Mouse (Mus musculus): ENCODE results near the gene Wdr18. TPM values are rescaled to one million over a fixed set of nuclear protein-coding genes. Genes with fewer than 3 reads are reported as not detected.

The Wdr18 gene
- polyA plus RNA-seq, 1 experiment from 2014 or later: 86.2 TPM

GRCm38 (mm10) chr10:79937775-79938526 lies 22.0 kb upstream of the Wdr18 start:
- H3K27ac ChIP-seq: 0 out of 2 replicates have a peak overlapping the region, but pooled peaks have one; percentile 9
- ATAC-seq (ENCODE audit: insufficient read depth, low FRiP score, low read depth): no peak
- H3K36me3 ChIP-seq: peaks cover 5% of the 10 kb centered on the region; the same call in 1 of the 2 replicates
- H3K9me3 ChIP-seq: no peaks in the 10 kb centered on the region
- peaks cover 40% of the 10 kb centered on the region for H3K4me1 ChIP-seq
- H3K27me3 ChIP-seq (replicated peaks): no peaks in the 10 kb centered on the region
- WGBS: 71% methylated on average over 11 of the region's 11 CpGs
- H3K4me2 ChIP-seq: no peak overlapping the region
- H3K4me3 ChIP-seq (replicated peaks): no peak overlapping the region
- H3K9ac ChIP-seq: no peak overlapping the region

GRCm38 (mm10) chr10:79940749-79941148 lies 19.2 kb upstream of the Wdr18 start:
- 52% methylated on average over 7 of the region's 7 CpGs for WGBS
- no peak for ATAC-seq (ENCODE audit: insufficient read depth, low FRiP score, low read depth)
- H3K9me3 ChIP-seq: no peaks in the 10 kb centered on the region
- no peak overlapping the region for H3K27ac ChIP-seq
- no peaks in the 10 kb centered on the region for H3K27me3 ChIP-seq (replicated peaks)
- no peak overlapping the region for H3K9ac ChIP-seq
- H3K4me1 ChIP-seq: peaks cover 44% of the 10 kb centered on the region
- no peak overlapping the region for H3K4me2 ChIP-seq
- peaks cover 5% of the 10 kb centered on the region; the same call in 1 of the 2 replicates for H3K36me3 ChIP-seq
- H3K4me3 ChIP-seq (replicated peaks): no peak overlapping the region

- no peak overlapping the region for H3K4me2 ChIP-seq
- ATAC-seq (ENCODE audit: insufficient read depth, low FRiP score, low read depth): no peak
- H3K9me3 ChIP-seq: no peaks in the 10 kb centered on the region
- H3K27me3 ChIP-seq (replicated peaks): no peaks in the 10 kb centered on the region
- peaks cover 5% of the 10 kb centered on the region for H3K36me3 ChIP-seq
- peaks cover 42% of the 10 kb centered on the region for H3K4me1 ChIP-seq
- H3K27ac ChIP-seq: peak overlapping the region; percentile 86
- 79% methylated on average over 1 of the region's 1 CpGs for WGBS
- no peak overlapping the region for H3K4me3 ChIP-seq (replicated peaks)
- H3K9ac ChIP-seq: no peak overlapping the region
Observed at GRCm38 (mm10) chr10:79942988-79943387, 17.0 kb upstream of the Wdr18 start.

GRCm38 (mm10) chr10:79943471-79943901 lies 16.5 kb upstream of the Wdr18 start:
- H3K9me3 ChIP-seq: no peaks in the 10 kb centered on the region
- peak; percentile 66 for ATAC-seq (ENCODE audit: insufficient read depth, low FRiP score, low read depth)
- 58% methylated on average over 9 of the region's 9 CpGs for WGBS
- peaks cover 5% of the 10 kb centered on the region for H3K36me3 ChIP-seq
- peak overlapping the region; percentile 86 for H3K27ac ChIP-seq
- H3K4me1 ChIP-seq: peaks cover 42% of the 10 kb centered on the region
- 0 out of 2 replicates have a peak overlapping the region, but pooled peaks have one; percentile 19 for H3K4me2 ChIP-seq
- H3K4me3 ChIP-seq (replicated peaks): no peak overlapping the region
- no peaks in the 10 kb centered on the region for H3K27me3 ChIP-seq (replicated peaks)
- H3K9ac ChIP-seq: no peak overlapping the region

- ATAC-seq (ENCODE audit: insufficient read depth, low FRiP score, low read depth): peak; percentile 71
Observed at GRCm38 (mm10) chr10:79945507-79946234, 14.3 kb upstream of the Wdr18 start.

GRCm38 (mm10) chr10:79946752-79947322 lies 13.1 kb upstream of the Wdr18 start:
- 21% methylated on average over 7 of the region's 7 CpGs for WGBS
- ATAC-seq (ENCODE audit: insufficient read depth, low FRiP score, low read depth): peak; percentile 41
- Histone ChIP-seq H3K4me1 (peaks cover 42% of the 10 kb centered on the region), H3K4me2 (peak overlapping the region; percentile 40), H3K9ac (peak overlapping the region; percentile 4; the same call in 1 of the 2 replicates), H3K9me3 (no peaks in the 10 kb centered on the region), H3K4me3 (replicated peaks) (peak overlapping the region; percentile 16), H3K27me3 (replicated peaks) (no peaks in the 10 kb centered on the region), H3K36me3 (peaks cover 34% of the 10 kb centered on the region), H3K27ac (peak overlapping the region; percentile 86)

More at GRCm38 (mm10) chr10:79945507-79946234, 14.3 kb upstream of the Wdr18 start:
- 31% methylated on average over 16 of the region's 16 CpGs for WGBS
- H3K4me1 ChIP-seq: peaks cover 42% of the 10 kb centered on the region
- peaks cover 26% of the 10 kb centered on the region for H3K36me3 ChIP-seq
- H3K9me3 ChIP-seq: no peaks in the 10 kb centered on the region
- H3K4me3 ChIP-seq (replicated peaks): 0 out of 2 replicates have a peak overlapping the region, but pooled peaks have one; percentile 3
- no peaks in the 10 kb centered on the region for H3K27me3 ChIP-seq (replicated peaks)
- H3K4me2 ChIP-seq: peak overlapping the region; percentile 40
- H3K27ac ChIP-seq: peak overlapping the region; percentile 86
- H3K9ac ChIP-seq: no peak overlapping the region

- peaks cover 42% of the 10 kb centered on the region for H3K4me1 ChIP-seq
- H3K4me2 ChIP-seq: peak overlapping the region; percentile 40; the same call in 1 of the 2 replicates
- H3K27ac ChIP-seq: peak overlapping the region; percentile 86; the same call in 1 of the 2 replicates
- H3K4me3 ChIP-seq (replicated peaks): no peak overlapping the region
- no peak for ATAC-seq (ENCODE audit: insufficient read depth, low FRiP score, low read depth)
- H3K27me3 ChIP-seq (replicated peaks): no peaks in the 10 kb centered on the region
- H3K9ac ChIP-seq: no peak overlapping the region
- H3K36me3 ChIP-seq: peaks cover 31% of the 10 kb centered on the region
- H3K9me3 ChIP-seq: no peaks in the 10 kb centered on the region
- 50% methylated on average over 6 of the region's 6 CpGs for WGBS
Observed at GRCm38 (mm10) chr10:79947502-79947901, 12.4 kb upstream of the Wdr18 start.

- ATAC-seq (ENCODE audit: insufficient read depth, low FRiP score, low read depth): no peak
Observed at GRCm38 (mm10) chr10:79949873-79950272, 10.1 kb upstream of the Wdr18 start.

GRCm38 (mm10) chr10:79950661-79951060 lies 9.3 kb upstream of the Wdr18 start:
- WGBS: 84% methylated on average over 18 of the region's 18 CpGs
- no peaks in the 10 kb centered on the region for H3K9me3 ChIP-seq
- no peak overlapping the region for H3K4me3 ChIP-seq (replicated peaks)
- H3K27ac ChIP-seq: no peak overlapping the region
- no peak overlapping the region for H3K4me2 ChIP-seq
- no peak overlapping the region for H3K9ac ChIP-seq
- no peaks in the 10 kb centered on the region for H3K27me3 ChIP-seq (replicated peaks)
- H3K4me1 ChIP-seq: peaks cover 20% of the 10 kb centered on the region
- H3K36me3 ChIP-seq: peaks cover 37% of the 10 kb centered on the region
- no peak for ATAC-seq (ENCODE audit: insufficient read depth, low FRiP score, low read depth)

More at GRCm38 (mm10) chr10:79949873-79950272, 10.1 kb upstream of the Wdr18 start:
- no peak overlapping the region for H3K9ac ChIP-seq
- peaks cover 37% of the 10 kb centered on the region for H3K36me3 ChIP-seq
- no peak overlapping the region for H3K27ac ChIP-seq
- H3K4me1 ChIP-seq: peaks cover 28% of the 10 kb centered on the region
- 72% methylated on average over 4 of the region's 4 CpGs for WGBS
- H3K9me3 ChIP-seq: no peaks in the 10 kb centered on the region
- no peak overlapping the region for H3K4me3 ChIP-seq (replicated peaks)
- H3K4me2 ChIP-seq: no peak overlapping the region
- no peaks in the 10 kb centered on the region for H3K27me3 ChIP-seq (replicated peaks)

GRCm38 (mm10) chr10:79953946-79954345 lies 6.0 kb upstream of the Wdr18 start:
- Histone ChIP-seq H3K36me3 (peaks cover 32% of the 10 kb centered on the region), H3K27me3 (replicated peaks) (no peaks in the 10 kb centered on the region), H3K4me1 (peaks cover 5% of the 10 kb centered on the region; the same call in 1 of the 2 replicates), H3K4me2 (no peak overlapping the region), H3K9ac (no peak overlapping the region), H3K4me3 (replicated peaks) (no peak overlapping the region), H3K27ac (no peak overlapping the region), H3K9me3 (no peaks in the 10 kb centered on the region)
- ATAC-seq (ENCODE audit: insufficient read depth, low FRiP score, low read depth): no peak
- 83% methylated on average over 6 of the region's 6 CpGs for WGBS

GRCm38 (mm10) chr10:79955691-79956090 lies 4.3 kb upstream of the Wdr18 start:
- Histone ChIP-seq H3K9ac (no peak overlapping the region), H3K4me3 (replicated peaks) (no peak overlapping the region), H3K27ac (no peak overlapping the region), H3K4me1 (peaks cover 7% of the 10 kb centered on the region), H3K9me3 (no peaks in the 10 kb centered on the region), H3K4me2 (no peak overlapping the region), H3K36me3 (peaks cover 15% of the 10 kb centered on the region), H3K27me3 (replicated peaks) (no peaks in the 10 kb centered on the region)
- no peak for ATAC-seq (ENCODE audit: insufficient read depth, low FRiP score, low read depth)
- 70% methylated on average over 9 of the region's 9 CpGs for WGBS

Measured in stomach, embryonic 15.5 days (tissue).